Mouse (Mus musculus) liver (tissue): ENCODE data around the gene Pla2g1b.
"Not testable (repeated sequence)": the region's sequence is repeated elsewhere in the genome, so short reads cannot be mapped to it uniquely, and the experiment has no call there.

ENCODE experiments used
- DNase-seq: peaks from one replicate; pipeline ENCODE4 v3.0.0-alpha.2; 2020; ENCODE audit warnings: mixed read lengths

Gene Pla2g1b

GRCm38 (mm10) chr5:115507267-115507980, 41.4 kb downstream of the Pla2g1b start:
- peak; percentile 3 for DNase-seq

- DNase-seq: no peak
These were observed 42.2 kb downstream of the Pla2g1b start for GRCm38 (mm10) chr5:115507981-115508858.

- no peak for DNase-seq
These were observed 42.7 kb downstream of the Pla2g1b start for GRCm38 (mm10) chr5:115508859-115509147.

DNA sequence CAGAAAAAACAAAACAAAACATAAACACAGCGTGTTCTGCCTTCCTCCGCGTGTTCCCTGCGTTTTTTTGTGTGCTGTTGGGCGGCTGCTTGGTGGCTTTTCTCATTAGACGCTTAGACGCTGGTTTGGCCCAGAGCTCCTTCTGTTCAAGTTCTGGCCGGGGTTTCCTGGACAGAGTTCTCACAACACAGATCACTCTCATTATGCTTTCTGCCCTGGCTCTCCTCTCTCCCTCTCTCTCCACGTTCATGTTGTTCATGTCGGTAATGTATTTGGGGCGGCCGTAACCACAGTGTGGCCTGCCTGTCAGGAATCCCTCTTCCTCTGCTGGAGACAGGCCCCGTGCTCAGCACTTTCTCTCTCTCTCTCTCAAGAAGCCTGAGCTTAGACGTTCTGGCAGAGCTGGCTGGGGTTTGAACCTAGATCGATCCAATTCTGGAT, 43.3 kb downstream of the Pla2g1b start:
- no peak for DNase-seq

DNA sequence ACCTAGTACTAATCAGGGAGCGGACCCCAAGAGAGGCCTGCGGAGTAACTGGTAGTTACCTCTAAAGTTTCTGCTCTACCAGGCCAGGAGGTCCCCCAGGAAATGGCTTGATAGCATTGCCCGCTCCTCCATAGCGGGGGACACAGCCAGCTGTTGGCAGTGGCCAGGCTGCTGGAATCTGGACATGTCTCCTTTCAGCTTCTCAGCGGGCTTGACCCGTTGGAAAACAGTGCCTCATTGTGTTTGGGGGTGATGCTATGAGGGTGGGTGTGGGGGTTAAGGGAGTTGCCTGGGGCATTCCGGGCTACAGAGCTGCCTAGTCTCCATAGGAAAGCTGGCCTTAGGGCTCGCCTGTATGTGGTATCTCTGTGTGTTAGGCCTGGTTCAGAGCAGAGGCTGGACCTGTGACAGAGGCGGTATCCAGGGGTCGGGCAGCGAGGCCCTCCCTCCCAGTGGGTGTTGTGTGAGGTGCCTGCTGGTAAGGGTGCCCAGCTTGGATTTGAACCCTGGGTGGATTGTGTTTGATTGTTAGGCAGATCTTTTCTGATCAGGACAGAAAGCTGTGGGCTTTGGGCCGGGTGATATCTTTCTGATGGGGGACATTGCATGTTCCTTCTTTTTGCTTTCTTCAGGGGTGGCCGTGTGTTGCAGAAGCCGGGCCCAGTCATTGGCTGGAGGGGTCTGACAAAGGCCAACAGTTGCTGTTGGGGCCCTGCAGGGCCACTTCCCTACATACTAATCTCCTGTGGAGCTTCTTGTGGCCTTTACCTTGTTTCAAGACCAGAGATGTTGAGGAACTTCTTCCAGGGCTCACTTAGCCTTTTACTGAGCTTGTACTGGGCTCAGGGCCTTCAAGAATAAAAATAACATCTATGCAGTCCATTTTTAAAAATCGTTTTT, 44.0 kb downstream of the Pla2g1b start:
- DNase-seq: no peak

GRCm38 (mm10) chr5:115512375-115512774, 46.3 kb downstream of the Pla2g1b start:
- DNase-seq: no peak

DNA sequence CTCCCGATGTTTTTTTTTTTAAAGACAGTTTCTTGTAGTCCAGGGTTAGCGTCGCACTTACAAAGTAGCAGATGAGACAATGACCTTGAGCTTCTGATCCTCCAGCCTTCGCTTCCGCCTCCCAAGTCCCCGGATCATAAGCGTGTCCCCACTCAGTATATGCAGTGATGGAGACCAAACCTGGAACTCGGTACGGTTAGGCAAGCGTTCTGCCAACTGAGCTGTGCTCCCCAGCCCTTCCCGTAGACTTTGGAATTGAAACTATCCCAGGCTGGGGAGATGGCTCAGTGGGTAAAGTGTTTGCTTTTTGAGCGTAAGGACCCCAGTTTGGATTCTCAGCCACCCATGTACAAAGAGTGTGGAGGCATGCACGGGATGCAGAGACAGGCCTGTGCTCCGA, 47.2 kb downstream of the Pla2g1b start:
- DNase-seq: no peak

DNA sequence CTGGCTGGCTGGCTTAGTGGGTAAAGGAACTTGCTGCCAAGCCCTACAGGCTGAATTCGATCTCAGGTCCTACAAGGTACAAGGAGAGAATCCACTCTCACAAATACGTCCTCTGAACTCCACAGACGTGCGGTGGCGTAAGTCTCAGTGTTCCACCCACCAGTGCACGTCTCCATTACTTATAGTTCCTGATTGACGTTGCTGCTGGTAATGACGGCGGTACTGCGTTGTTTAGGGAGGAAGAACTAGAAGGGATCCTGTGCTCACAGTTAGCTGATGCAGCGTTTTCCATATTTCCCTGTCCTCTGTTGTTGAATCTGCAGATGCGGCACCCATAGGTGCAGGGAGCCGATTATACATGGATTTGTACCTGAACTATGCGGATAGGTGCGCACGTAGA, 47.7 kb downstream of the Pla2g1b start:
- no peak for DNase-seq

DNA sequence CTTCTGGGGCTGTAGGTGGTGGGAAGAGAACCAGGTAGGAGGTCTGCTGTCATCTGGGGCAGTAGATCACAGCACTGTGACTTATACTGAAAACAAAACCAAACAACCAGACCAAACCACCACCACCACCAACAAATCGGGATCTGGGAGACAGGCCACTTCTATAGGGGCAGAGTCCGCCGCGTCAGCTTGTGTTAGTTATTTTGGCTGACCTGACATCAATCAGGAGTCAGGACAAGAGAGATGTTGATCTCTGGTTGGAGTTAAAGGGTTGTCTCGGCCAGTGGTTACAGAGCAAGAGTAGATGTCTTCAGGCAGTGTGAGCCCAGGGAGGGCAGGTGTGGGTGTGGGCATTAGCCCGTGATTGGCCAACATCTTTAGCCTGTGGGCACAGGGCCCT, 48.3 kb downstream of the Pla2g1b start:
- no peak for DNase-seq

DNA sequence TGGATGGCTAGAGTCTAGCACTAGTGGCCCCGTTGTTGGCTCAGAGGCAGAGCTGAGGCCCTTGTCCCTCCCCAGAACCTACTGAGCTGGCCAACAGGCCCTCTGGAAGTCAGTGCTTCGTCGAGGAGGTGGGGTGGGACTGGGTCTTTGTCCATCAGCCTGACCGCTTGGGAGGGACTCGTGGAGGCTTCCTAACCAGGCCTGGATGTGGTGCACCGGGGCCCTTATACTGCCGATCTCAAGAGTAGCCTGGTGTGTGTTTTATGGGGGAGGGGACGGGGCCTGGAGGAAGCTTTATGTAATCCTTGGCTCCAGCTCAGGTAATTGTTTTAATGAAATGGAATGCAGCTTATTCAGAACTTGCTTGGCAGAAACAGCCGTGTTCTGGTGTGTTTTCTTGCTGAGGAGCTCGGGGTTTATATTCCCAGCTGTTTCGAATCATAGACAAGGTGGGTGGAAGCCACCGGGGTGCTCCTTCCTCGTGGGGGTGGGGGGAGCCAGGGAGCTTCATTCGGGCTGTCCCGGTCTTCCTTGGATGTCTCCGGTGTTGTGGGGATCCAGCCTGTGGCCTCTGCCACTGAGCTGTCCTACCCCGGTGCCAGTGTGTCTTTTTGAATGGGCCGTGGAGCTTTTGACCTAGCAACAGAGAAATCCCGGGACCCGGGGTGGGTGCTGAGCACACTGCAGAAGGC, 49.0 kb downstream of the Pla2g1b start:
- DNase-seq: no peak

DNA sequence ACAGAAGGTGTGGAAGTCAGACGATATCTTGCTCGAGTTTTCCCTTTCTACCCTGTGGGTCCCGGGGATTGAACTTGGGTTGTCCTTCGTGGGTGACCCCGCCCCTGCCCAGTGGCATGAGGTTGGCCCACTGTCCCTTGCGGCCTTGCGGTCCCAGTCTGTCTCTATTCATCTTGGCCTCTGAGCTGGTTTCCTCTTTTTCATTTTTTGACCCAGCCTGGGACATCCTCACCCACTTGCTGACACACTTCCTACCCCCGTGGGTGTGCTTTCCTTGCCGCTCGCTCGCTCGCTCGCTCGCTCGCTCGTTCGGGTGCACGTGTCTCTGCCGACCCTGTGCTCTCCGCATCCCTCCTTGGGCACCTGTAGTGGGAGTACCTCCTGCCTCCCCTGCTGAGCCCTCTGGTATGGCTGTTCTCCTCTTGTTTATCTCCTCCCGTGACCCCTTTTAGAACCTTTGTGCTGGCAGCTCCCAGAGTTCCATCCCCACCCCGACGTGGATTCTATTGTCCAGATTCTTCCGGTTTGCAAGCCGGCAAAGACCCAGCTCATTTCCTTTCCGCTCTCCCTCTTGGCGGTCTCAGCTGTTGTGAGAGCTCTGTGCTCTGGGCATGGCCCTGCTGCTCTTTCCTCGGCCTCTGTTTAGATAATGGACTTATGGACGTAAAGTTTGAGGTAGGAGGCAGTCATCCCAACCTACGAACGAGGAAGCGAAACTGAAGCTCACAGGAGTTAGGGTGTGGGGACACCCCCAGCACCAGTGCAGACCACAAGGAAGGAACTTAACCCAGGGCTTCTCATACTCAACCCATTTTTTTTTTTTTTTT, 50.2 kb downstream of the Pla2g1b start:
- DNase-seq: no peak

DNA sequence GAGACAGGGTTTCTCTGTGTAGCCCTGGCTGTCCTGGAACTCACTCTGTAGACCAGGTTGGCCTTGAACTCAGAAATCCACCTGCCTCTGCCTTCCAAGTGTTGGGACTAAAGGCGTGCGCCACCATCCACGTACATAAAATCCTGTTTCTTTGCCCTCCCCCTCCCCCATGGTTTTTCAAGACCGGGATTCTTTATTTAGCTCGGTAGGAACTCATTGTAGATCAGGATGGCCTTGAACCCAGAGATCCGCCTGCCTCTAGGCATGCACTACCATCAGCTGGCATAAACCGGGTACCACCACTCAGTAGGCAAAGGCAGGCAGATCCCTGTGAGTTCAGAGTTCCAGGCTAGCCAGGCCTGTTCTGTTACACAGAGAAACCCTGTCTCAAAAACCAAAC, 50.8 kb downstream of the Pla2g1b start:
- DNase-seq: no peak

DNA sequence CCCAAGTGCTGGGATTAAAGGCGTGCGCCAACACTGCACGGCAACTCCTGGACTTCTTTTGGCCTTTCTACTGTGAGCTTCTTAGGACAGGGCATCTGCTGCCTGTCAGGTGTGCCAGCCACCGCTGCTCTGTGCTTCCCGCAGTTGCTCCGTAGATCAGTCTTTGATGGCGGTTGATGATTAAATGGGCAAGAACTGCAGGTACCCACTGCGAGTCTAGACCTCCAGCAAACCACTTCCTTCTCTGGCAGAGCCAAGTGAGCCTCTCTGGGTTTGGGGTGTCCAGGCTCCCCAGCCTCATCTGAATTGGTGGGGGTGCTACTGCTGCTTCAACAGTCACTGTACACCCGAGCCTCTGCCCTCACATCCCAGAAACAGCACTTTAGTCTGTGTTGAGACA, 51.4 kb downstream of the Pla2g1b start:
- no peak for DNase-seq

DNA sequence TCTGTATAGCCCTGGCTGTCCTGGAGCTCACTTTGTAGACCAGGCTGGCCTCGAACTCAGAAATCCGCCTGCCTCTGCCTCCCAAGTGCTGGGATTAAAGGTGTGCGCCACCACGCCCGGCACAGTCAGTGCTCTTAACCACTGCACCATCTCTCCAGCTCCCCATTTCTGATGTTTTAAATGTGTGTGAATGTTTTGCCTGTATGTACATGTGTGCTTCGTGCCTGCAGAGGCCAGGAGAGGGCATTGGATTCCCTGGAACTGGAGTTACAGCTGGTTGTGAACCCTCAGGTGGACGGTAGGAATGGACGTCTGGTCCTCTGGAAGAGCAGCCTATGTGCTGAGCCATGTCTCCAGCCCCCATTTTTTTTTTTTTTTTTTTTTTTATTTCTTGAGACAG, 52.2 kb downstream of the Pla2g1b start:
- DNase-seq: not testable (repeated sequence)

DNA sequence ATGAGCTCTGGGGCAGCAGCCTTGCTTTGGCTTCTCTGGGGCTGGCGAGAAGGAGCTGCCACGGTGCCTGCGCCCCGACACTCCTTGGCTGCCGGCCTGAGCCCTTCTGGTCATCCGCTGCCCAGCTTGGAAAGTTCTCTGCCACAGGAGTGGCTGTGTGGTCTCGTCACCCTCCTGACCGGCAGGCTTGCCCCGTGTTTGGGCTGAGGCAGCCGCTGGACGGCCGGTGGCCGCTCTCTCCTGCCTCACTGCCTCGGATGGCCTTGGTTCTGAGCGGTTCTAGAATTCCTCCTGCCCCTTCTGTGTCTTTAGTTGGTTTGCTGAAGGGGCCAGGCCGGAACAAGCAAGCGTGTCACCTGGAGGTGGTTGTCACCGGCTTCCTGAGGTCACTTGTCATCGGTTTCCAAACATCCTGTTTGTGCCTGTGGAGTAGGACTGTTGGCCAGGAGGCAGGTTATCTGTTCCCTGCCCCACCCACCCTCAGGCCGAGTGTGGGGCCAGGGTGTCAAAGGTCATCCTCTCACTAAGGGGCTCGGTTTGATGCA, 54.3 kb downstream of the Pla2g1b start:
- no peak for DNase-seq

GRCm38 (mm10) chr5:115521553-115522461, 55.7 kb downstream of the Pla2g1b start:
- DNase-seq: peak; percentile 61

DNA sequence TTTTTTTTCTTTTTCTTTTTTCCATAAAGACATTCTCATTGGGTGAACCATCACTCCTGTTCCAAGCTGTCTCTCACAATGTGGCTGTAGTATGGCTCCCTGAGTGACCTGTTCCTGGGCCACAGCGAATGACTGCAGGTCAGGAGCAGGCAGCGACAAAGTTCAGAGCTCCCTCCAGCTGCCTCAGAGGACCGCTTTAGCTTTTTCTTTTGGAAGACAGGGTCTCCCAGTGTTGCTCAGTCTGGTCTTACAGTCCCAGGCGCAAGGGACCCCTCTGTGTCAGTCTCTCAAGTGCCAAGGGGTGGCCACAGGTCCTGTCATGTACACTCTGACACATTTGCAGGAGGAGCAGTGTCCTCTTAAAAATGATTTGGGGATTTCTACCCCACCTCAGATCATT, 56.5 kb downstream of the Pla2g1b start:
- DNase-seq: no peak

DNA sequence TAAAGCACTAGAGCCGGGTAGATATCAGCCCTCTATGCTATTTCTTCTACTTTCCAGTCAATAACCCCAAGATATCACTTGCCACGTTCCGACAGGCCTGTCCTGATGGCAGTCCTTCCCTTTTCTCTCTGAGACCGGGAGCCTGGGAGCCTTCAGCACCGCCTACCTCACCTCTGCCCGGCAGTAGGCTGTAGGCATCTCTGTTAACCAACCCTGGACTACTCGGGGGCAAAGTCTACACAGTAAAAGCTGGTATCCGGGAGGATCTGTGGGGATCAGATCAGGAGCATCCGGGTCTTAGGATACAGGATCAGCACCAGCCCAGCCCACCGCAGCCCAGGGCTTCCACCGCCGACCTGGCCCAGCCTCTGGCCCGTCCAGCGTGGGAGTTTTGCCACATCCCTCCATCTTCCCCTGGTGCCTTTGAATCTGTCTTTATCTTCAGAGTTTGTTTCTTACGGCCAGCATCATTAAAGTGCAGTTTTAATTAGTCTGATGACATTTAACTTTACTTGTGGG, 57.0 kb downstream of the Pla2g1b start:
- no peak for DNase-seq

DNA sequence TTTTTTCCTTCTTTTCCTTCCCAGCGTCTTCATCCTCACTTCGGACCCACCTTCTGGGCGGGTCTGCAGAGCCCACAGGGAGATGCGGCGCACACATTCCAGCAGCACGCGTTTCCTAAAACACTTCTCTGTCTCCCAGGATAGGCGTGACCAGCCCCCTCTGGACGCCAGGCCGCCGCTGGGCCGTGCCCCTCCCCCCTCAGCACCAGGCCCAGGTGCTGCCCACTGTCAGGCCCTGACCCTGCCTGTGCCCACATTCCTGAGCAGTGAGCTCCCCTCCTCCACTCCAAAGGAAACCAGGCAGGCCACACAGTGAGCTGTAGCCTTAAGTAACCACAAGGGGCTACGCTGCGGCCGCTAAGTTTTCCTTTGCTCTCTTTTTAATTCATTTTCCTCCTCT, 57.9 kb downstream of the Pla2g1b start:
- DNase-seq: no peak
